Mouse (Mus musculus): ENCODE data around the gene Itih2.

GRCm38 (mm10) chr2:10074470-10074869, 56.7 kb downstream of the Itih2 start:
- TF ChIP-seq POLR2A (IDR thresholded peaks at IDR 0.05; ENCODE audit: insufficient read depth, low read depth, low read length) (no peak), CTCF (IDR thresholded peaks at IDR 0.05) (no peak)

Data from heart, adult 2 months (tissue).